Mouse (Mus musculus) forebrain, postnatal 0 days (tissue): ENCODE results near the gene Cercam. TPM values are rescaled to one million over a fixed set of nuclear protein-coding genes. Genes with fewer than 3 reads are reported as not detected.
A peak's percentile ranks its signal among the peaks of the same experiment; 100 is the strongest.

Experiments
- ATAC-seq: fragments of 200-750 bp; cut with Nextera tagmentation; 2 replicates; pipeline ENCODE4 v1.8.0; 2017; ENCODE audit warnings: mild to moderate bottlenecking, moderate library complexity
- DNase-seq: peaks from one replicate; pipeline ENCODE4 v3.0.0-alpha.2; 2015
- H3K27ac ChIP-seq: fragments of 300-500 bp; sonication (generic); 2 replicates; pipeline ENCODE4 v1.5.1; 2014; ENCODE audit warnings: low read depth, mild to moderate bottlenecking, antibody characterized with exemption, low read length, moderate library complexity, mixed read lengths
- H3K27me3 ChIP-seq: fragments of 300-500 bp; sonication (generic); 2 replicates; pipeline ENCODE4 v1.6.1; 2014; ENCODE audit warnings: mild to moderate bottlenecking, low read length, mixed read lengths; ENCODE audit not compliant: insufficient read depth
- H3K36me3 ChIP-seq: fragments of 300-500 bp; sonication (generic); 2 replicates; pipeline ENCODE4 v1.6.1; 2014; ENCODE audit warnings: mild to moderate bottlenecking, moderate library complexity; ENCODE audit not compliant: insufficient read depth
- H3K4me1 ChIP-seq: fragments of 300-500 bp; sonication (generic); 2 replicates; pipeline ENCODE4 v1.6.1; 2014; ENCODE audit warnings: antibody characterized with exemption; ENCODE audit not compliant: insufficient read depth
- H3K4me2 ChIP-seq: fragments of 300-500 bp; sonication (generic); 2 replicates; pipeline ENCODE4 v1.6.1; 2014; ENCODE audit warnings: low read depth, mild to moderate bottlenecking, moderate library complexity
- H3K4me3 ChIP-seq: fragments of 300-500 bp; sonication (generic); 2 replicates; pipeline ENCODE4 v1.5.1; 2014; ENCODE audit warnings: low read depth, low read length, mixed read lengths
- H3K9ac ChIP-seq: fragments of 300-500 bp; sonication (generic); 2 replicates; pipeline ENCODE4 v1.6.1; 2014; ENCODE audit warnings: mild to moderate bottlenecking
- H3K9me3 ChIP-seq: fragments of 300-500 bp; sonication (generic); 2 replicates; pipeline ENCODE4 v1.6.1; 2016; ENCODE audit warnings: low read length
- CTCF ChIP-seq: sonication (generic); IDR thresholded peaks from 2 replicates; pipeline ENCODE4 v1.5.1; 2016; ENCODE audit warnings: antibody characterized with exemption, control low read depth, low read depth
- WGBS: fragments of 180-500 bp; shearing (Covaris S2); extraction: QIAGEN DNeasy Blood & Tissue Kit; methylation state at CpG from one replicate; pipeline ENCODE4 v1.1.7; 2014; 5-methylcytosine and 5-hydroxymethylcytosine counted together
- polyA plus RNA-seq: library from polyadenylated mRNA; unstranded; fragments of >200 nt; fragmentation: Nextera tagmentation; extraction: Ambion mirVana; gene quantifications from 2 replicates; pipeline ENCODE4 v1.2.1, GENCODE M21; 2015
- total RNA-seq: library from RNA; depleted of rRNA; stranded (reverse); fragments of >200 nt; gene quantifications from 2 replicates; pipeline ENCODE4 v1.2.3, GENCODE M21; 2014; rRNA removed

Gene Cercam
- total RNA-seq (13.6 and 16.9 TPM in 2 replicates), polyA plus RNA-seq (10.8 and 14.1 TPM in 2 replicates)

GRCm38 (mm10) chr2:29868949-29869645 is at the start of gene Cercam:
Cercam (plus strand) TSS chr2:29869164.
- Histone ChIP-seq H3K36me3 (no peaks in the 10 kb centered on the region), H3K9ac (peak within 1 kb of the TSS; percentile 68), H3K4me1 (peaks cover 8% of the 10 kb centered on the region; the same call in 1 of the 2 replicates), H3K27me3 (no peaks in the 10 kb centered on the region), H3K4me3 (peak within 1 kb of the TSS; percentile 56), H3K4me2 (peak within 1 kb of the TSS; percentile 83), H3K27ac (peak within 1 kb of the TSS; percentile 69), H3K9me3 (no peaks in the 10 kb centered on the region)
- ATAC-seq (peak; percentile 95), DNase-seq (peak; percentile 95)
- TF ChIP-seq CTCF = peak; percentile 94
- WGBS = under 1% methylated on average over 44 of the region's 44 CpGs

- peaks cover 25% of the 10 kb centered on the region for H3K36me3 ChIP-seq
- peak overlapping the region; percentile 80; the same call in 1 of the 2 replicates for H3K4me2 ChIP-seq
- ATAC-seq = no peak
- H3K9me3 ChIP-seq = no peaks in the 10 kb centered on the region
- peak overlapping the region; percentile 46; the same call in 1 of the 2 replicates for H3K4me3 ChIP-seq
- H3K4me1 ChIP-seq = peaks cover 6% of the 10 kb centered on the region; the same call in 1 of the 2 replicates
- H3K27ac ChIP-seq = no peak overlapping the region; the same call in 1 of the 2 replicates
- DNase-seq = no peak
- TF ChIP-seq CTCF = no peak
- H3K27me3 ChIP-seq = no peaks in the 10 kb centered on the region
- H3K9ac ChIP-seq = no peak overlapping the region; the same call in 1 of the 2 replicates
- WGBS = 17% methylated on average over 2 of the region's 2 CpGs
These were observed 49.6 kb upstream of the Cercam start for GRCm38 (mm10) chr2:29819363-29819762.

GRCm38 (mm10) chr2:29820025-29820817 is 48.7 kb upstream of the Cercam start, which contains the start of gene Urm1:
Urm1 (plus strand) TSS chr2:29820075.
- ATAC-seq (peak; percentile 71), DNase-seq (peak; percentile 83)
- Histone ChIP-seq H3K4me2 (peak within 1 kb of the TSS; percentile 80), H3K9ac (peak within 1 kb of the TSS; percentile 77), H3K27me3 (no peaks in the 10 kb centered on the region), H3K27ac (peak within 1 kb of the TSS; percentile 92), H3K4me1 (peaks cover 6% of the 10 kb centered on the region; the same call in 1 of the 2 replicates), H3K36me3 (peaks cover 17% of the 10 kb centered on the region), H3K4me3 (peak within 1 kb of the TSS; percentile 46), H3K9me3 (no peaks in the 10 kb centered on the region)
- peak; percentile 38; the same call in 1 of the 2 replicates for TF ChIP-seq CTCF
- WGBS = 1% methylated on average over 34 of the region's 35 CpGs

- Histone ChIP-seq H3K9me3 (no peaks in the 10 kb centered on the region), H3K4me1 (0 out of 2 replicates have a peak, but pooled peaks cover 9% of the 10 kb centered on the region), H3K27me3 (no peaks in the 10 kb centered on the region), H3K27ac (peak overlapping the region; percentile 94), H3K36me3 (0 out of 2 replicates have a peak, but pooled peaks cover 5% of the 10 kb centered on the region), H3K4me2 (peak overlapping the region; percentile 84), H3K4me3 (peak overlapping the region; percentile 84), H3K9ac (peak overlapping the region; percentile 66)
- ATAC-seq (peak; percentile 35), DNase-seq (peak; percentile 11)
- TF ChIP-seq CTCF = no peak
- WGBS = 14% methylated on average over 11 of the region's 11 CpGs
These were observed 42.5 kb upstream of the Cercam start for GRCm38 (mm10) chr2:29826318-29826925.

GRCm38 (mm10) chr2:29826926-29827708 is 41.8 kb upstream of the Cercam start:
- under 1% methylated on average over 48 of the region's 48 CpGs for WGBS
- DNase-seq (peak; percentile 97), ATAC-seq (peak; percentile 99)
- H3K4me1 ChIP-seq = 0 out of 2 replicates have a peak, but pooled peaks cover 9% of the 10 kb centered on the region
- no peaks in the 10 kb centered on the region for H3K27me3 ChIP-seq
- peak; percentile 29 for TF ChIP-seq CTCF
- H3K9me3 ChIP-seq = no peaks in the 10 kb centered on the region
- peak overlapping the region; percentile 94 for H3K27ac ChIP-seq
- H3K4me3 ChIP-seq = peak overlapping the region; percentile 84
- peak overlapping the region; percentile 75 for H3K9ac ChIP-seq
- H3K4me2 ChIP-seq = peak overlapping the region; percentile 84
- H3K36me3 ChIP-seq = 0 out of 2 replicates have a peak, but pooled peaks cover 5% of the 10 kb centered on the region

- ATAC-seq = no peak
- H3K4me3 ChIP-seq = peak overlapping the region; percentile 84
- H3K27ac ChIP-seq = peak overlapping the region; percentile 66
- whole genome bisulfite sequencing = 5% methylated on average over 12 of the region's 12 CpGs
- H3K9me3 ChIP-seq = no peaks in the 10 kb centered on the region
- H3K4me1 ChIP-seq = 0 out of 2 replicates have a peak, but pooled peaks cover 9% of the 10 kb centered on the region
- TF ChIP-seq CTCF = no peak
- peak overlapping the region; percentile 75 for H3K9ac ChIP-seq
- H3K27me3 ChIP-seq = no peaks in the 10 kb centered on the region
- no peak for DNase-seq
- peak overlapping the region; percentile 84 for H3K4me2 ChIP-seq
- H3K36me3 ChIP-seq = peaks cover 8% of the 10 kb centered on the region; the same call in 1 of the 2 replicates
These were observed 41.3 kb upstream of the Cercam start for GRCm38 (mm10) chr2:29827709-29828024.
